Mouse (Mus musculus) CD8-positive naive resting alpha-beta T cell, adult 2 months (primary cell): ENCODE data around the gene Muc3.

ENCODE experiments used
- DNase-seq, 2 experiments: peaks; one replicate each; pipeline ENCODE4 v3.0.0; 2022; ENCODE audit warnings: low read depth in 2 of 2, low spot score in 2 of 2

Muc3 gene

DNA sequence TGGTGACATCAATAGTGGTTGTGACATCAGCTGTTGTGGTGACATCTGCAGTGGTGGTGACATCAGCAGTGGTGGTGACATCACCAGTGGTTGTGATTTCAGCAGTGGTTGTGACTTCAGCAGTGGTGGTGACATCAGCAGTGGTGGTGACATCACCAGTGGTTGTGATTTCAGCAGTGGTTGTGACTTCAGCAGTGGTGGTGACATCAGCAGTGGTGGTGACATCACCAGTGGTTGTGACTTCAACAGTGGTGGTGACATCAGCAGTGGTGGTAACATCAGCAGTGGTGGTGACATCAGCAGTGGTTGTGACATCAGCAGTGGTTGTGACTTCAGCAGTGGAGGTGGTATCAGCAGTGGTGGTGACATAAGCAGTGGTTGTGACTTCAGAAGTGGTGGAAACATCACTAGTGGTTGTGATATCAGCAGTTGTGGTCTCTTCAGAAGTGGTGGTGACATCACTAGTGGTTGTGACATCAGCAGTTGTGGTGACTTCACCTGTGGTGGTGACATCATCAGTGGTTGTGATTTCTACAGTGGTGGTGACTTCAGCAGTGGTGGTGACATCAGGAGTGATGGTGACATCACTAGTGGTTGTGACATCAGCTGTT, at the start of gene Muc3:
Gene Muc3, minus strand, starts transcription at position 51 of the 611 bp plus-strand sequence.
- DNase-seq, result peak in 1 of 2 experiments; percentile 30

DNA sequence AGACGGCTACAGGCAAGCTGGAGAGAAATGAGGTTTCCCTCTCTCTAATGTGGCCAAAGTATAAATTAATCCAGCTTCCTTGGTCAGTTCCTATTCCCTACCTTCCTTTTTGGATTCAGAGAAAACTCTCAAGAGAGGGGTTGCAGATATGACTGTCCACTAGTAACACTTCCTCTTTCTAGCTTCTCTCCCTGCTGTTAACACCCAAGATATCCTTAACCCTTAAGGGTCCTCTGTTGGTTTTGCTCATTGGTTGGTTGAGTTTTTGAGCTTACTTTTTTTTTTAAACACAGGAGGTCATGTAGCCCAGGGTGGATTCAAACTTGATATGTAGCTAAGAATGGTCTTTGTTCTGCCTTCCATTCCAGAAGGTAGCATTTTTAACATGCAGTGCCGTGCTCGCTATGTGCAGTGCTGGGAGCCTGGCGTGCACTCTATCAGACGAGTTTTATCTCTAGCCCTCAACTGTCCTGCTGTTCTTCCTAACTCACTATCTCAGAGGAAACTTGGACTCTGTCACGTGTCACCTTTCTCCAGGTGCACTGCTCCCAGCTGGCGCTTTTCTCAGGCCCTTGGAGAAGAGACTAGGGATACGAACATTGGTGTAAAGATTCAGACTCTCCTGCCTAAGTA, 45.5 kb upstream of the Muc3 start:
- DNase-seq, result no peak

DNA sequence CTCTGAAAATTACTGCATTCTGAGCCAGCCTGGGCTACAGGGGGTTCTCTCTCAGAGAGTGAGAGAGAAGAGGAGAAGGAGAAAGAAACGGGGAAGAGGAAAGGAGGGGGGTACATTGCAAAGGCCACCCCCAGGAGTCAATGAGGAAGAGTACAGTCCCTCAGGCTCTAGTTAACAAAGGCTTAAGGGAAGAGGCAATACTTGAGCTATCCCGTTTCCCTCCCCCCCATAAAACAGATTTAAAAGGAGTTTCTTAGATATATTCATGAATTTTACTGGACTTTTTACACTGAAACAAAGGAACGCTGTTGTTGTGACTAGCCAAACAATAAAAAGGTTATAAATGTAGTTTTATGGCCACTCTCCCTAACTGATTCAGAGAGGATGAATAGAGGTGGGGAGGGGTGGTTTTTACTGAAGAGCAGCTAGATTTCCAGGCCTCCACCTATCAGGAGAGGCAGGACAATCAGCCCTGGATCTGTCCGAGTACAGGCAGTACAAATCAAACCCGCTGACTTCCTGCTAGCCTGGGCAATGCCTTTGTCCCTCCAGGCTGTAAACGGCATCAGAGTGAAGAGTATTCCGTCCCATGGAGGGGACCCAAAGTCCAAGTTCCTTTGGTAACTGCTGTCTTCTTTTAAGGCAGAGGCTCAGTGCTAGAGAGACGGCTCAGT, 44.3 kb upstream of the Muc3 start:
- no peak for DNase-seq

DNA sequence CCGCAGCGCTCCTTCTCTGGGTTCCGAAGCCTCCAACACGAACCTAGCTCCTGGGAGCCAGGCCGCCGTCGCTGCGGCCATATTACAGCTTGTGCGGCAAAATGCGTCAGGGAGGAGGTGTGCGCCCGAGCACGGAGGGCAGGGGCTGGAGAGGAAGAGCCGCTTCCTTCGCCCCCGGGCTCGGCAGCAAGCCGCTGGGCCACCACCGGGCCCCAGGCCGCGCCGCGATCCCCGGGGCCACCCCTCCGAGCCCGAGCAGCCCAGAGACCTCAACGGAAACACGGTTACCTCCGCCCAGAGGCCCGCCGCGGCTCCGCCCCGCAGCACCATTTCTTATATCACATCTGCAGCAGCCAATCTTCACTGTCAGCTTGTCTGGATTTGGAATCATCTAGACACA, 40.2 kb upstream of the Muc3 start:
- DNase-seq, result peak in 1 of 2 experiments; percentile 42

DNA sequence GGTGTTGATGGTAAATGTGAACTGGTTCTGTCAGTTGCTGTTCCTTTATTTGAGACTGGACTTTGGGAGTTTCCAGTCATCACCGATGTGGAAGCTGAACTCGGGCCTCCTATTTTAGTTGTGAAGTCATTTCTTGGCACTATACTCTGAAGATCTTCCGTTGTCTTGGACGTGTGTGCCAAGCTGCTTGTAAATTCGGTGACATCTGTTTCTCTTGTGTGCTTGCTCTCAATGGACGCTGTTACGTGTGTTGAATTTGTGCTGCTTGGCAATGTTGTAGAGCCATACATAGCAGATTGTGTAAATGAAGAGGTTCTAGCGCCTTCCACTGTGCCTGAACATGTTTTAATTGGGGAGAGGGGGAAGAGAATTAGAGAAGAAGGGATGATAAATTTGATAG, 36.2 kb upstream of the Muc3 start:
- DNase-seq, result no peak

DNA sequence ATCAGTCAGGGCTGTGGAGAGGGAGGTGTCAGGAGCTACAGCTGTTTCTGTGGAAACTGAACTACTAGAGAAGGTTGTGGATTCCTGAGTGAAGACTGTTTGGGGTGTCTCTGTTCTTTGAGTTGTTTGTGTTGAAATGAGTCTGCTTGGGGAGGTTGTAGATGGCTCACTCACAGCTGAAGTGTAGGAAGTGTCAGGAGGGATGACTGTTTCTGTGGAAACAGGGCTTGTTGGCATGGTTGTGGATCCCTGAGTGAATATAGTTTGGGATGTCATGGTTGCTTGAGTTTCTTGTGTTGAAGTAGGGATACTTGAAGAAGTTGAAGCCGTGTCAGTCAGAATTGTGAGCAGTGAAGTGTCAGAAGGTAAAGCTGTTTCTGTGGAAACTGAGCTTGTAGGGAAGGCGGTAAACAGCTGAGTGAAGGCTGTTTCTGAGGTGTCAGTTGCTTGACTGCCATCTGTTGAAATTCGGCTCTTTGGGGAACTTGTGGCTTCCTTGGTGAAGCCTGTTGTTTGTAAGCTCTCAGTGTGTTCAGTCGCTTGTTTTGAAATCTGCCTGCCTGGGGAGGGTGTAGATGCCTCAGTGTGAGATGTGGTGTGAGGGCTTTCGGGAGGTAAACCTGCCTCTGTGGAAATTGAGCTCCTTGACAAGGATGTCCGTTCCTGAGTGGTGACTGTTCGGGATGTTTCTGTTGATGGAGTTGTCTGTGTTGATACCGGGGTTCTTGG, 30.7 kb upstream of the Muc3 start:
- DNase-seq, result no peak

DNA sequence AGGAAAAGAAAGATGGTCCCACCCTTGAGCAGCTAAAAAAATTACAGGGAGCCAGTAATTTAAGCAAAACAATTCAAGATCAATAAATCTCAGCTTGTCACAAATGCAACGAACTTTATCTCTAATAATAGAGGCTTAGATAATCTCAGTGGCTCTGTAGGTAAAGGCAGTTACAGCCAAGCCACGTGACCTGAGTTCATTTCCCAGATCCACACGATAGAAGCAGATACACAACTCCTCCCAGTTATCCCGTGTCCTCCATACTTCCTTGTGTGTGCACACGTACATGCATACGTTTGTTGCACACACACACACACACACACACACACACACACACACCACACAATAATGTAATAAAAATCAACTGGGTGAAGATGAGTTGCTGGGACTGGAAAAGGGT, 24.8 kb upstream of the Muc3 start:
- DNase-seq, result no peak

DNA sequence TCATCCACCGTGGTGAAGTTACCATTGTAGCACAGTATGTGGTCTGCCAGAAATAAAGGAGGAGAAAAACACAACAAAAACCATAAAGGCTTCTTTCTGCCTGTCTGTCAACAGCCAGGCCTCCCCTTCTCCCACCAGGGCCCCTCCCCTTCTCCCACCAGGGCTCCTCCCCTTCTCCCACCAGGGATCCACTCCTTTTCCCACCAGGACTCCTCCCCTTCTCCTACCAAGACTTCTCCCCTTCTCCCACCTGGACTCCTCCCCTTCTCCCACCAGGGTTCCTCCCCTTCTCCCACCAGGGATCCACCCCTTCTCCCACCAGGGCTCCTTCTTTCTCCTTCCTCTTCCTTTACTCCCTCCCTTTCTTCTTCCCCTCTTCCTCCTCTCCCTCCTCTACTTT, 23.5 kb upstream of the Muc3 start:
- DNase-seq, result no peak

DNA sequence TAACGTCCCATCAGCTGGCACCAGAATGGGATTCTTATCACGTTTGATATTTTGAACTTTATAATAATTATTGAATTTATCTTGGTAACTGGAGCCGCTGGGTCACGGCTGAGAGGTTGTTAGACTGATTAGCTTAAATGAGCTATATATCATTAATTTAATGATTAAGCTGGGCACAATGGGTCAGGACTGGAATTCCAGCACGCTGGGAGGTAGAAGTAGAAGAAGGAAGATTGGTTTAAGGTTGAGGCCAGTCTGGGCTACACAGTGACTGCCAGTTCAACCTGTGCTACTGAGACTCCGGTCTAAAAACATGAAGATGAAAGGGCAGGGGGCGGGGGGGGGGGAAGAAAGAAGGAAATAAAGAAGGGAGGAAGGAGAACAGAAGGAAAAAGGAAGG, 22.4 kb upstream of the Muc3 start:
- DNase-seq, result no peak

DNA sequence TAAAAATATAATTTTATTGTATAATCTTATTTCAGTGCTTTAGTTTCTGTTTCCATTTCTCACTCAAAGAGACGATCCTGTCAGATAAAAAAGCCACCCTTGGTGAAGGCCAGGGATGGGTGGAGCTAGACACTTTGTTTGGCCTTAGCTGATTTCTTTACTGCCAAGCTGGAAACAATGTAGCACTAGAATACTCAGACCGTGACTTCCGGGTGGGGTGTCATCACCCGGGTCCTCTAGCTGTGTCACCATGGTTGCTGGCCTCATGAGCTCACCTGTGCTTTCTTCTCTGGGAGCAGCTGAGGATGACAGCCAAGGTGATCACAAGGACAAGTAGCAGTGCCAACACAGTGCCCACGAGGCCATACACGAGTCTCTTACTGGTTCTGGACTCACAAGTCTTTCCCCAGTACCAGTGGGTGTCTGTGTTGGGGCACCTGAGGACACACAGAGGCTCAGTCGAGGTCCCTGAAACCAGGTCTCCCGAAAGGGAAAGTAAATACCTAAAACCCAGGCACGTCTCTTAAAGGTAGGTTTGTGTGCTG, 21.8 kb upstream of the Muc3 start:
- DNase-seq, result no peak

DNA sequence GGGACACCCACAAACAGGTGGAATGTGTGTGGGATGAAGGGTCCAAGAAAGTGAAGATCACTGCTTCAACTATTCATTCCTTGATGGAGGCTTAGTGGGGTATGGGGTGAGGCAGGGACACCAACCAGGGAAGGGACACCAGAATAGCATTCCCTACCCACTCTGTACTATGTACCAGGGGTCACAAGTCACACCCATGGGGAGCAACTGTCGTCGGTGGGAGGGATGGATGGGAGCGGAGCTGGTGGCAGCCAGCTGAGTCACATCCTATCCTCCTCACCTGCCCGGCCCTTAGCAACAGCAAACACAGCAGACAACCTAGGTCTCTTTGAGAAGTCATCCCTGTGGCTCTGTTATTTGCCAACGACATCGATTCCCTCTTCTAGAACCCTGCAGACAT, 18.4 kb upstream of the Muc3 start:
- DNase-seq, result no peak

DNA sequence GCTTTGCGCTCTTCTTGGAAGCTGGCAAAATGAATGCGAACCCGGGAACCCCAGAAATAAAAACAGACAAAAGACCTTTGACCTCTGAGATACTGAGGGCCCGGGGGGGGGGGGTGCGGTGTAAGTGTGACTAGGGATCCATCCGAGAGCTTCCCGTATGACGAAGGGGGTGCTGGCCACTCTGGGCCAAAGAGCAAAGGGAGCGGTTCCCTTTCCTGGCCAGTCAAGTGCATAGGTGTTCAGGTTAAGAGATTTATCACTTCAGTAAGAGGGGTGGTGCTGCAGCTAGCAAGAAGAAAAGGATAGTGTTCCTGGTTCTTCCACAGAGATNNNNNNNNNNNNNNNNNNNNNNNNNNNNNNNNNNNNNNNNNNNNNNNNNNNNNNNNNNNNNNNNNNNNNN, 16.9 kb upstream of the Muc3 start:
- no peak for DNase-seq

DNA sequence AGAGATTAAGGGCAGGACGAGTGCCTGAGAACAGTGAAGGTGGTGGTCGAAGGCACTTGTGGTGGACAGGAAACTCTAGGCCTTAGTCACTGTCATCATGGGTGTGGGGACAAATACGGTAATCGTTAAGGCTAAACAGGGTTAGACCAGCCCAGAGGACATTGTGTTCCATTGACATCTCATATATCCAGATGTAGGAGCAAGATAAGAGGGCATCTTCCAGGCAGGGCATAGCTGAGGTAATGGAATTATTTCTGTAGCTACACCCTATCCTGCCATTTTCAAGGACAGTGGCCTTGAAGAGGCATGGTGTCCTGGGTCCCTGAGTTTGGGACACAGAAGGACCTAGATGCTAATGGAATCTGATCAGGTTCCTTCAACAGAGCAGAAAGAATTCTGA, 12.7 kb upstream of the Muc3 start:
- DNase-seq, result no peak

DNA sequence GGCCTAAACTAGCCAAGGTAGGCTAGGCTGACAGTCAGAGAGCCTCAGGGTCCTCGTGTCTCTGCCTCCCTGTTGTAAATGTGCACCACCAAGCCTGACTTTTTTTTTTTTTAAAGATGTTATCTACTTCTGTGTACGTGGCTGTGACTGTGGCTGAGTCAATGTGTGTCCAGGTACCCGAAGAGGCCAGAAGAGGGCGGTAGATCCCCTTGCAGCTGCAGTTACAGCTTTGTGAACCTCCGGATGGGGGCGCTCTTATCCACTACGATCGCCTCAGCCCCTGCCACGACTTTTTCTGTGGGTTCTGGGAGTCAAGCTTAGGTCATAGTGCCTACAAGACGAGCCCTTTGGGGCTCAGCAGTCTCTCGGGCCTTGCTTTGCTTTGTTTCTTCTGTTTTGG, 10.3 kb upstream of the Muc3 start:
- DNase-seq, result peak; percentile 73 to 84

DNA sequence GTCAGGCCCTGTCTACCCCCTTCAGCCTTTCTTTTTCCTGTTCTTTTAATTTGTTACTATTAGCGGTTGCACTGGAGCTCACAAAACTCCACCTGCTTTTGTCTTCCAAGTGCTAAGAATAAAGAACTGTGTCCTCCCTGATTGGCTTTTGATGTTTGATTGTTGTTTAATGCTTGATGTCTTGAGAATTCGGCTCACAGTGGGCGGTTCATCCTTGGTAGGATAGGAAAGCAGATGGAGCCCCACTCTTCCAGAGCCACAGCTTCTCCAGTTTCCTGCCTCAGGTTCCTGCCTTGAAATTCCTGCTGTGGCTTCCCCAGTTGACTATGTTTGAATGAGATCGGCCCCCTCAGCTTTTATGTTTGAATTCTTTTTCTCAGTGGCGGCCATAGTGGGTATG, 4.2 kb upstream of the Muc3 start:
- no peak for DNase-seq

DNA sequence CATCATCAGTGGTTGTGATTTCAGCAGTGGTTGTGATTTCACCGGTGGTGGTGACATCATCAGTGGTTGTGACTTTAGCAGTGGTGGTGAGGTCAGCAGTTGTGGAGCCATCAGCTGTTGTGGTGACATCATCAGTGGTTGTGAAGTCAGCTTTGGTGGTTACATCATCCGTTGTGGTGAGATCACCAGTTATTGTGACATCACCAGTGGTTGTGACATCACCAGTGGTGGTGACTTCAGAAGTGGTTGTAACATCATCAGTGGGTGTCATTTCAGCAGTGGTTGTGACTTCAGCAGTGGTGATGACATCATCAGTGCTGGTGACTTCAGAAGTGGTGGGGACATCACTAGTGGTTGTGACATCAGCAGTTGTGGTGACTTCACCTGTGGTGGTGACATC, 3.5 kb upstream of the Muc3 start:
- DNase-seq, result peak in 1 of 2 experiments; percentile 16

DNA sequence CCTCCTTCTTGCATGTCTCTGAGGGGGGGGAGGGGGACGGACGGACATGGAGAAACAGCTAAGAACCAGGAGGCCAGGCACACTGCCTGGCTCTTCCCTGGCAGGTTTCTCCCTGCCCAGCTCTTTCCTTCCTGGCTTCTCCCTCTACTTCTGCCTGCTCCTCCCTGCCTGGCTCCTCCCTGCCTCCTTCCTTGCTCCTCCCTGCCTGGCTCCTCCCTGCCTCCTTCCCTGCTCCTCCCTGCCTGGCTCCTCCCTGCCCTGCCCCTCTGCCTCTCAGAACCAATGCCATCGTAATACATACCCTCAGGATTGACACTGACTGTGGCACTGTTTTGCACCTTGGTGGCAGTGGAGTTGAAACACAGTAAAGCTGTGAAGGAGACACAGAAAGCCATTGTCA, 8.3 kb downstream of the Muc3 start:
- no peak for DNase-seq

DNA sequence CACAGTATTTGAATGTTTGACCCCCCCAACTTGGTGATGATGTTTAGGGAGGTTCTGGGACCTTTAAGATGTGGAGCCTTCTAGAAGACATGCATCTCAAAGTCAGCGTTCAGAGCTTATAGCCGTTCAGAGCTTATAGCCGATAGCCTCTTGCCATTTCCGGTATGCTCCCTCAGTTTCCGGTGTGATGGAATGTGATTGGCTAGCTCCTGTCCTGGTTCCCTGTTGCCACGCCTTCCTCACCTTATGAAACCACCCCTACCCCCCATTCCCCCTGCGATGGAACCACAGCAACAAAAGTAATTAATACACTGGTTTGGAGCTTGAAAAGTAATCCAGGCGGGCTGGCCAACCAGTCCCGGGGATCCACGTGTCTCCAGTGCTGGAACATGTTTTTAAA, 10.1 kb downstream of the Muc3 start:
- no peak for DNase-seq

DNA sequence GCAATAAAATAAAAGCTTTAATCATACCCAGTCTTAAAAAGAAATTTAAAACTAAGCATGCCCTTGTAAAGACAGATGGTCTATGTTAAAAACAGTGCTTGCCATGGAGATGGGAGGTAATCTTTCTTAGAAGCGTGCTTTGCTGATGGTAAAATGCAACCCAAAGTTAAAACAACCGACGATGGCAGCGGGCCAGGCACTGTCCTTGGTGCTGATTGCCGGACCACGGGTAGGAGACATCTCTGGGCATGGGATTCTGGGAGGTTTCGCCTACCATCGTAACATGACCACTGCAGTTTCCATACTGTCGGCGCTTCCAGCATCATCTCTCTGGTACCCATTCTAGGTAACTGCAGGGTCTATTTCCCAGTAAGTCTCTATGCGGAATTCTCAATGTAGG, 14.2 kb downstream of the Muc3 start:
- DNase-seq, result no peak

DNA sequence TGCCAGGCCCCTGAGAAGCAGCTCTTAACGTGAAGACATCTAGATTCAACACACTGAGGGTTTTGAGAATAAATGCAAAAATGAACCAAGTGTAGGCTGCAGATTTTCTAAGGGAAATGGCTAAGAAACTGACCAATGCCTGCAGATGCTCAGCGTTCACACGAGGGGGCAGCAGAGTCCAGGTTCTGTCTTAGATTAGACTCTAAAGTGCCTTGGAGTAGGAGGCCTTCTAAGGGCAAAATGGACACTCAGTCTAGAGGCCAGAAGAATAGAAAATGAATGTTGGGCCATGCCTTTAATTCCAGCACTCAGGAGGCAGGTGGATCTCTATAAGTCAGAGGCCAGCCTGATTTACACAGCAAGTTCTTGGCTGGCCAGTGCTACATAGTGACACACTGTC, 17.6 kb downstream of the Muc3 start:
- DNase-seq, result peak; percentile 39 to 60

DNA sequence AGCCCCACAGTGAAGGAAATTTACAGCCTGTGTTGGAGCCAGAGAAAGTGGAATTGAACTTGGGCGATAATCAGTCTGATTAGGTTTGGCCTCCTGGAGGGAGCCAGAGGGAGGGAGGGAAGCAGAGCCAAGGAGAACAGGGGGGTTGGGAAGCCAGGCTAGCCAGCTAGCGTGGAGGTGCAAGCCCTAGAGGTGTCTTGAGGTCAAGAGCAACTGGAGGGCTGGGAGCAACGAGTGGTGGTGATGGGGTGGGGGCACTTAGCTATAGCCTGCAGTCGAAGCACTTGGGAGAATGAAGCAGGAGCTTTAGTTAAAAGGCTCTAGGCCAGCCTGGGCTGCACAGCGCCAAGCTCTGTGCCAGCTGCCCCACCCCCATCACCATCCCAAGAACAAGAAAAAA, 19.8 kb downstream of the Muc3 start:
- DNase-seq, result no peak

DNA sequence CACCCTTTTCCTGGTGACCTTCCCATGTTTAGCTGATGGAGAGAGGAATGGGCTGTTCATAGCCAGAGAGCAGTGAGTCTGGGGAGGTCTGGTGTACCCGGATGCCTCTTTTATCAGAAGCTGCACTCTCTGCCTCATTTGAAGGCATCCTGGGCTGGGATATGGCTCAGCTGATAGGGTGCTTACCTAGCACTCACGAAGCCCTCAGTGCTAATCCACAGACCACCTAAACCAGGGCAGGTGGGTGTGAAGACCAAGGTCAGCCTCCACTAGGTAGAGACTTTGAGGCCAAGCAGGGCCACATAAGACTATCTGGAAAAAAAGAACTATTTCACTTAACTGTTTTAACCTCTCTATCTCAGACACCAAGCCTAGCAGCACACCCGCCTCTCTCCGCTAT, 25.6 kb downstream of the Muc3 start:
- no peak for DNase-seq
